Mouse (Mus musculus) stomach, embryonic 14.5 days (tissue): ENCODE results near the gene Pcdh15. TPM values are rescaled to one million over a fixed set of nuclear protein-coding genes. Genes with fewer than 3 reads are reported as not detected.

Source experiments
- ATAC-seq: fragments of 200-750 bp; cut with Nextera tagmentation; 2 replicates; pipeline ENCODE4 v1.8.0; 2017; ENCODE audit warnings: low read depth, moderate TSS enrichment; ENCODE audit not compliant: insufficient number of reproducible peaks, insufficient read depth, low FRiP score
- H3K27ac ChIP-seq: fragments of 300-500 bp; sonication (generic); 2 replicates; pipeline ENCODE4 v1.5.1; 2014; ENCODE audit warnings: mild to moderate bottlenecking, low read length, moderate library complexity, mixed read lengths
- H3K27me3 ChIP-seq: fragments of 300-500 bp; sonication (generic); 2 replicates; pipeline ENCODE4 v1.6.1; 2014; ENCODE audit warnings: low read length, control low read depth, mixed read lengths; ENCODE audit not compliant: control insufficient read depth, insufficient read depth
- H3K36me3 ChIP-seq: fragments of 300-500 bp; sonication (generic); 2 replicates; pipeline ENCODE4 v1.6.1; 2014; ENCODE audit warnings: mild to moderate bottlenecking, control low read depth, low read length, moderate library complexity, mixed read lengths; ENCODE audit not compliant: control insufficient read depth, insufficient read depth
- H3K4me1 ChIP-seq: fragments of 300-500 bp; sonication (generic); 2 replicates; pipeline ENCODE4 v1.6.1; 2014; ENCODE audit warnings: low read length, control low read depth, mixed read lengths; ENCODE audit not compliant: control insufficient read depth, insufficient read depth
- H3K4me2 ChIP-seq: fragments of 300-500 bp; sonication (generic); replicated peaks from 2 replicates; pipeline ENCODE4 v1.6.1; 2014; ENCODE audit warnings: low read depth, low read length, control low read depth
- H3K4me3 ChIP-seq: fragments of 300-500 bp; sonication (generic); 2 replicates; pipeline ENCODE4 v1.5.1; 2014; ENCODE audit warnings: low read depth, low read length, control low read depth
- H3K9ac ChIP-seq: fragments of 300-500 bp; sonication (generic); replicated peaks from 2 replicates; pipeline ENCODE4 v1.6.1; 2014; ENCODE audit warnings: low read depth, mild to moderate bottlenecking, control low read depth, low read length, moderate library complexity, mixed read lengths
- H3K9me3 ChIP-seq: fragments of 300-500 bp; sonication (generic); 2 replicates; pipeline ENCODE4 v1.6.1; 2016; ENCODE audit warnings: low read depth, low read length, control low read depth; ENCODE audit not compliant: control insufficient read depth
- WGBS: fragments of 180-500 bp; shearing (Covaris S2); extraction: QIAGEN DNeasy Blood & Tissue Kit; methylation state at CpG from one replicate; pipeline ENCODE4 v1.1.7; 2014; 5-methylcytosine and 5-hydroxymethylcytosine counted together
- polyA plus RNA-seq: library from polyadenylated mRNA; unstranded; fragments of >200 nt; fragmentation: Nextera tagmentation; extraction: Ambion mirVana; gene quantifications from 2 replicates; pipeline ENCODE4 v1.2.1, GENCODE M21; 2014

The Pcdh15 gene
- polyA plus RNA-seq, 1 experiment from 2014 or later: 3.4 TPM

GRCm38 (mm10) chr10:73915170-73915569 lies 816.0 kb downstream of the Pcdh15 start:
- no peak for ATAC-seq

GRCm38 (mm10) chr10:73921579-73921978 lies 822.4 kb downstream of the Pcdh15 start:
- no peak overlapping the region for H3K4me3 ChIP-seq
- H3K36me3 ChIP-seq: no peaks in the 10 kb centered on the region
- no peaks in the 10 kb centered on the region for H3K27me3 ChIP-seq
- H3K9me3 ChIP-seq: no peaks in the 10 kb centered on the region
- H3K9ac ChIP-seq: no peak overlapping the region
- 66% methylated on average over 3 of the region's 3 CpGs for WGBS
- no peak overlapping the region for H3K4me2 ChIP-seq
- no peak overlapping the region for H3K27ac ChIP-seq
- no peaks in the 10 kb centered on the region for H3K4me1 ChIP-seq
- no peak for ATAC-seq

More at GRCm38 (mm10) chr10:73915170-73915569, 816.0 kb downstream of the Pcdh15 start:
- Histone ChIP-seq H3K27me3 (no peaks in the 10 kb centered on the region), H3K4me3 (no peak overlapping the region), H3K4me1 (no peaks in the 10 kb centered on the region), H3K9ac (no peak overlapping the region), H3K27ac (no peak overlapping the region), H3K9me3 (no peaks in the 10 kb centered on the region), H3K36me3 (no peaks in the 10 kb centered on the region), H3K4me2 (no peak overlapping the region)
- WGBS: 75% methylated on average over 4 of the region's 4 CpGs

GRCm38 (mm10) chr10:73928672-73929071 lies 829.5 kb downstream of the Pcdh15 start:
- no peak overlapping the region for H3K9ac ChIP-seq
- H3K4me1 ChIP-seq: no peaks in the 10 kb centered on the region
- H3K27ac ChIP-seq: no peak overlapping the region
- H3K36me3 ChIP-seq: no peaks in the 10 kb centered on the region
- no peak for ATAC-seq
- H3K4me2 ChIP-seq: no peak overlapping the region
- no peak overlapping the region for H3K4me3 ChIP-seq
- no peaks in the 10 kb centered on the region for H3K27me3 ChIP-seq
- 68% methylated on average over 1 of the region's 1 CpGs for WGBS
- H3K9me3 ChIP-seq: no peaks in the 10 kb centered on the region

GRCm38 (mm10) chr10:73929718-73930117 lies 830.6 kb downstream of the Pcdh15 start:
- ATAC-seq: peak; percentile 25; the same call in 1 of the 2 replicates
- H3K9me3 ChIP-seq: no peaks in the 10 kb centered on the region
- H3K27me3 ChIP-seq: no peaks in the 10 kb centered on the region
- H3K4me3 ChIP-seq: no peak overlapping the region
- no peak overlapping the region for H3K4me2 ChIP-seq
- H3K36me3 ChIP-seq: no peaks in the 10 kb centered on the region
- H3K4me1 ChIP-seq: no peaks in the 10 kb centered on the region
- 0 out of 2 replicates have a peak overlapping the region, but pooled peaks have one; percentile 33 for H3K27ac ChIP-seq
- H3K9ac ChIP-seq: no peak overlapping the region
- 31% methylated on average over 5 of the region's 5 CpGs for WGBS

- H3K27me3 ChIP-seq: no peaks in the 10 kb centered on the region
- no peaks in the 10 kb centered on the region for H3K36me3 ChIP-seq
- H3K4me3 ChIP-seq: no peak overlapping the region
- H3K9me3 ChIP-seq: no peaks in the 10 kb centered on the region
- no peak overlapping the region for H3K27ac ChIP-seq
- no peak for ATAC-seq
- no peak overlapping the region for H3K9ac ChIP-seq
- H3K4me1 ChIP-seq: no peaks in the 10 kb centered on the region
- H3K4me2 ChIP-seq: no peak overlapping the region
Observed at GRCm38 (mm10) chr10:73931185-73931584, 832.0 kb downstream of the Pcdh15 start.

DNA sequence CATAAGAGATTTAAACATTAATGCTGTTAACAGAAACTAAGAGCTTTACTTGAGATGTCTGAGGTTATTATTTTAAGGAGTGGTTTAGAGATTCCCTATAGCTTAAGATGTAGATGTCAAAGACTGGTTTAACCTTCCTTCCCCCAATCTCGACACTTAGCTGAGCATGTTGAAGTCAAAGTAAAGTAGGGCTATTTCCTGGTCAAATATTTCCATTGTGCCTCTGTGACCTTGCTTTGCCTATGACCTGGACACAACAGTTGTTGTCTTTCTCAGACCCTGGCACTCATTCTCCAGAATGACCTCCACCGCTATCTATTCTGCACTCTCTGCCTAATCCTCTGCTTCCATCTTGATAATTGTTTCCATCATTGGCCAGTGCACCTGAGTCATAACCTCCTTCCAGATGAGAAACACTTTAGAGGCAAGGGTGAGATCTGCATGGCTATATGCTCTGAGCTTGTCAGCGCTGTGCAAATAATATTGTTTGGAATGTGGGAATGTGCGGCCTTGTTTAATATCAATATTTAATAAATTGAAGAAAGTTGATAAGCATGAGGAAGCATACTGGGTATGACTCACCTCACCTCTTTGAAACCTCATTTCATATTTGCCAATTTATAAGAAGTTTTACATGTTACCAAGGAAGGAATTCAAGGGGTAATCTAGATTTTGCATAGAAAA lies 833.0 kb downstream of the Pcdh15 start:
- Histone ChIP-seq H3K36me3 (no peaks in the 10 kb centered on the region), H3K4me3 (no peak overlapping the region), H3K4me1 (no peaks in the 10 kb centered on the region), H3K4me2 (no peak overlapping the region), H3K27me3 (no peaks in the 10 kb centered on the region), H3K27ac (no peak overlapping the region), H3K9me3 (no peaks in the 10 kb centered on the region), H3K9ac (no peak overlapping the region)
- 88% methylated on average over 4 of the region's 4 CpGs for WGBS
- ATAC-seq: peak; percentile 37

- H3K27me3 ChIP-seq: no peaks in the 10 kb centered on the region
- WGBS: 71% methylated on average over 5 of the region's 5 CpGs
- H3K4me1 ChIP-seq: no peaks in the 10 kb centered on the region
- H3K9me3 ChIP-seq: no peaks in the 10 kb centered on the region
- H3K4me3 ChIP-seq: no peak overlapping the region
- H3K36me3 ChIP-seq: no peaks in the 10 kb centered on the region
- H3K4me2 ChIP-seq: no peak overlapping the region
- H3K9ac ChIP-seq: no peak overlapping the region
- ATAC-seq: no peak
- no peak overlapping the region for H3K27ac ChIP-seq
Observed at GRCm38 (mm10) chr10:73936121-73936520, 837.0 kb downstream of the Pcdh15 start.

DNA sequence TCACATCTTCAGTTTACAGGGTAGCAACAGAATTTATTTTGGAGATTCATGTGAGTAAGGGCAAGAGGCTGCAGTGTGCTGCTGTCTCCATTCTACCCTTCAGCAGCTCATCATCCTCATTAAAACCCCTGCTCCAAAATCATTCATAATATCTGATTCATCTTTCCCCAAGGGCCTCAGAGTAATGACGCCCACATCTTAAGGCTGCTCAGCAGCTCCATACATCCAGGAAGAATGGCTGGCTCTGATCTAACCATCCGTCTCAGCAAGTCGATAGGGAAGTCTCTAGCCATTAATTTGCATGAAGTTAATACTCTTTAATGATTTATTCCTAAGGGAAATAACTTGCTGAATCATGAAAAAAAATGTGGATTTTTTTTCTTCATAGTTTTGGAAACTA lies 839.8 kb downstream of the Pcdh15 start:
- Histone ChIP-seq H3K4me2 (no peak overlapping the region), H3K27me3 (no peaks in the 10 kb centered on the region), H3K27ac (no peak overlapping the region), H3K9ac (no peak overlapping the region), H3K9me3 (no peaks in the 10 kb centered on the region), H3K4me3 (no peak overlapping the region), H3K36me3 (no peaks in the 10 kb centered on the region), H3K4me1 (no peaks in the 10 kb centered on the region)
- no peak for ATAC-seq
- 74% methylated on average over 3 of the region's 3 CpGs for WGBS

GRCm38 (mm10) chr10:73947799-73948198 lies 848.7 kb downstream of the Pcdh15 start:
- H3K4me3 ChIP-seq: no peak overlapping the region
- no peaks in the 10 kb centered on the region for H3K9me3 ChIP-seq
- no peaks in the 10 kb centered on the region for H3K36me3 ChIP-seq
- no peaks in the 10 kb centered on the region for H3K27me3 ChIP-seq
- no peak overlapping the region for H3K4me2 ChIP-seq
- H3K27ac ChIP-seq: no peak overlapping the region
- WGBS: 11% methylated on average over 2 of the region's 2 CpGs
- no peak for ATAC-seq
- H3K4me1 ChIP-seq: no peaks in the 10 kb centered on the region
- H3K9ac ChIP-seq: no peak overlapping the region
